Mouse (Mus musculus): Measurements from ENCODE around the gene 4930595D18Rik. TPM values are rescaled to one million over a fixed set of nuclear protein-coding genes. Genes with fewer than 3 reads are reported as not detected.

4930595D18Rik gene
- polyA plus RNA-seq, 1 experiment = not detected

- Histone ChIP-seq H3K36me3 (ENCODE audit: control insufficient read depth, insufficient read depth, low read length, poor library complexity, severe bottlenecking) (peaks cover 9% of the 10 kb centered on the region; the same call in 1 of the 2 replicates), H3K9ac (ENCODE audit: low read depth, poor library complexity, severe bottlenecking) (no peak overlapping the region), H3K4me3 (ENCODE audit: low read depth, low read length) (no peak overlapping the region), H3K27me3 (ENCODE audit: control insufficient read depth, insufficient read depth, low read length, poor library complexity, severe bottlenecking) (no peaks in the 10 kb centered on the region), H3K9me3 (replicated peaks; ENCODE audit: control insufficient read depth, insufficient read depth, low read length, poor library complexity, severe bottlenecking) (no peaks in the 10 kb centered on the region), H3K4me1 (ENCODE audit: control insufficient read depth, insufficient read depth, low read length) (no peaks in the 10 kb centered on the region), H3K27ac (ENCODE audit: insufficient read depth, low read length) (no peak overlapping the region)
- TF ChIP-seq EP300 (IDR thresholded peaks at IDR 0.05; ENCODE audit: insufficient read depth, low read depth, low read length) (no peak), CTCF (IDR thresholded peaks at IDR 0.05; ENCODE audit: low read depth, low read length) (no peak), POLR2A (IDR thresholded peaks at IDR 0.05; ENCODE audit: insufficient read depth, low read length) (no peak)
Measured at GRCm38 (mm10) chr12:111111176-111111575, 73.1 kb downstream of the 4930595D18Rik start.

Other genes starting within 250 kb of the 4930595D18Rik start
- gene Ankrd9, start 205.5 kb downstream of the 4930595D18Rik start, polyA plus RNA-seq (2011; ENCODE audit: insufficient read depth, insufficient read length, low read depth, missing spikeins) = 4.3 and 4.9 TPM in 2 replicates
- 31.8 and 34.4 TPM in 2 replicates for gene Rcor1, start 145.1 kb downstream of the 4930595D18Rik start, polyA plus RNA-seq (2011; ENCODE audit: insufficient read depth, insufficient read length, low read depth, missing spikeins)
- gene Traf3, start 18.1 kb downstream of the 4930595D18Rik start, polyA plus RNA-seq (2011; ENCODE audit: insufficient read depth, insufficient read length, low read depth, missing spikeins) = 11.4 and 13.1 TPM in 2 replicates
- gene Amn, start 86.6 kb upstream of the 4930595D18Rik start, polyA plus RNA-seq (2011; ENCODE audit: insufficient read depth, insufficient read length, low read depth, missing spikeins) = 1.6 and 1.9 TPM in 2 replicates
- gene Cdc42bpb, start 193.2 kb upstream of the 4930595D18Rik start, polyA plus RNA-seq (2011; ENCODE audit: insufficient read depth, insufficient read length, low read depth, missing spikeins) = 52.3 and 58.9 TPM in 2 replicates
- gene Lbhd2, start 222.3 kb upstream of the 4930595D18Rik start, polyA plus RNA-seq (2011; ENCODE audit: insufficient read depth, insufficient read length, low read depth, missing spikeins) = not detected in 2 replicates
- gene Exoc3l4, start 232.5 kb upstream of the 4930595D18Rik start, polyA plus RNA-seq (2011; ENCODE audit: insufficient read depth, insufficient read length, low read depth, missing spikeins) = 4.2 and 6.1 TPM in 2 replicates